Mouse (Mus musculus) heart, adult 2 months (tissue): Measurements from ENCODE around the gene Cul3.

Source experiments
- CTCF ChIP-seq: fragments of 200-600 bp; IDR thresholded peaks from 2 replicates; pipeline ENCODE4 v1.8.1; 2022; ENCODE audit warnings: antibody characterized with exemption, mild to moderate bottlenecking, moderate library complexity
- EP300 ChIP-seq: fragments of 200-500 bp; IDR thresholded peaks from 2 replicates; pipeline ENCODE4 v1.6.1; 2011; ENCODE audit warnings: low read depth, low read length, control low read depth; ENCODE audit not compliant: insufficient read depth
- POLR2A ChIP-seq: fragments of 200-500 bp; IDR thresholded peaks from 2 replicates; pipeline ENCODE4 v1.6.1; 2011; ENCODE audit warnings: mild to moderate bottlenecking, low read depth, low read length, control low read depth; ENCODE audit not compliant: insufficient read depth

DNA sequence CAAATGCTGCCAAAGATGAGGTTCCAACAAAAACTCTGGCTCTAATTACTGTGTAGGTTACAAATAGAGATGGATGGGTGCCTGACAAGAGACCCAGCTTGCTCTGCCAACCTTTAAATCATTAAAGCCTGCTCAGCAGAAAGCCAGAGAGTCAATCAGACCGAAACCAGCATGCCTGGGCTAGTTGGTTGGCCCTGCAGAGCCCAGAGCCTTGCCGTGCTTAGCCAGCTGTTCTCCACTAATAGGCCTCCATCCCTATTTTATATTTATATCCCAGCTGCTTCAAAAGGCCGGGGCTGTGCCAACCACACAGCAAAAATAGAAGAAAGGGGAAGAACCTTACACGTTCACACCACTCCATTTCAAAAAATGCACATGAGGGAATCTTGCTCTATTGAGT, 119.1 kb downstream of the Cul3 start:
- TF ChIP-seq POLR2A = no peak
- no peak for TF ChIP-seq CTCF
- no peak for TF ChIP-seq EP300
